Mouse (Mus musculus) heart, adult 9 months (tissue): ENCODE data around the gene Atcay.
A peak's percentile ranks its signal among the peaks of the same experiment; 100 is the strongest.
"Not testable (repeated sequence)": the region's sequence is repeated elsewhere in the genome, so short reads cannot be mapped to it uniquely, and the experiment has no call there.

ENCODE experiments used
- DNase-seq, 2 experiments: peaks; one replicate each; pipeline ENCODE4 v3.0.0; 2022; ENCODE audit warnings: low spot score in 2 of 2

Atcay gene

GRCm38 (mm10) chr10:81179451-81180342 lies 50.9 kb downstream of the Atcay start:
- DNase-seq, result no peak

- DNase-seq, result no peak
Measured at GRCm38 (mm10) chr10:81178927-81179326, 51.7 kb downstream of the Atcay start.

GRCm38 (mm10) chr10:81177958-81178712 lies 52.5 kb downstream of the Atcay start:
- DNase-seq, result no peak

DNA sequence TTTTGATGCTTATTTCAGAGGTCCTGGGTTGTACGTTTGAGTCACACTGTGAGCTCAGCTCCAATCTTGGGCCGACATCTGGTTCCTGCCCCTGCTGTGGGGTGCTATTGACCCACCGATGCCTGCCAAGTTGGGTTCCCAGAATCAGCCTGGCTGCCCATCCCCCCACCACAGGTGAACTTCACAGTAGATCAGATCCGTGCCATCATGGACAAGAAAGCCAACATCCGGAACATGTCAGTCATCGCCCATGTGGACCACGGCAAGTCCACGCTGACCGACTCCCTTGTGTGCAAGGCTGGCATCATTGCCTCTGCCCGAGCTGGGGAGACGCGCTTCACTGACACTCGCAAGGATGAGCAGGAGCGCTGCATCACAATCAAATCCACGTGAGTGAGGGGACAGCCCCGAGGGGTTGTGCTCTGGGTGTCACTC lies 53.1 kb downstream of the Atcay start:
- DNase-seq, result no peak

DNA sequence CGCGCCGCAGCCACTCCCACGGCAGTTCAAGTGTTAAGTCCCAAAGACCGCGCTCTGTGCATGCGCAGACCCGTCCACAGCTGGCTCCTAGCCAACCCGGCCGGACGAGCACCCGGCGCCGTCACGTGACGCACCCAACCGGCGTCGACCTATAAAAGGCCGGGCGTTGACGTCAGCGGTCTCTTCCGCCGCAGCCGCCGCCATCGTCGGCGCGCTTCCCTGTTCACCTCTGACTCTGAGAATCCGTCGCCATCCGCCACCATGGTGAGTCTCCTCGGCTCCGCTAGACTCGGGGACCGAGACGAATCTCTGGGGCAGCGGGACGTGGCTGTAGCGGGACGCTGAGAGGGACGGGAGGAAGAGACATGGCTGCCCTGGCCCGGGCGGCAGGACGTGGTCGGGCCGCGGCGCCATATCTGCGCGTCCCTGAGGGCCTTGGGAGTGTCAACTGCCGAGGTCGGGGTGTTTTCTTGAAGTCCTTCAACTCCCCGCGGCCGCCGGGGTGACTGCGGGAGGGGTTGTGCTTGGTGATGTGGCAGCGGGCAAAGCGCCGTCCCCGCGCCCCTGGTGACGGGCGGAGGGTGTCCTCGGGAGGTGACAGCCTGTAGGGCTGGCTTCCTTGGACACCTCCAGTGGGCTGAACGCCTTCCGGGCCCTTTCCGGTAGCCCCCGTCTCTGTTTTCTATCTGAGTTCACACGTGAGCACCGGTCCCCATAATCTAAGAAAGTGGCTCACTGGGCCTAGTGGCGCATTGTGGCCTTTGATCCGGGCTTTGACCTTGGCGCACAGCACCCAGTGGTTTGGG lies 54.0 kb downstream of the Atcay start, which contains the start of gene Eef2:
Gene Eef2, plus strand, starts transcription at position 166 of the 806 bp plus-strand sequence.
- peak; percentile 98 to 99 for DNase-seq

- DNase-seq, result no peak
Measured at GRCm38 (mm10) chr10:81175936-81176465, 54.6 kb downstream of the Atcay start.

DNA sequence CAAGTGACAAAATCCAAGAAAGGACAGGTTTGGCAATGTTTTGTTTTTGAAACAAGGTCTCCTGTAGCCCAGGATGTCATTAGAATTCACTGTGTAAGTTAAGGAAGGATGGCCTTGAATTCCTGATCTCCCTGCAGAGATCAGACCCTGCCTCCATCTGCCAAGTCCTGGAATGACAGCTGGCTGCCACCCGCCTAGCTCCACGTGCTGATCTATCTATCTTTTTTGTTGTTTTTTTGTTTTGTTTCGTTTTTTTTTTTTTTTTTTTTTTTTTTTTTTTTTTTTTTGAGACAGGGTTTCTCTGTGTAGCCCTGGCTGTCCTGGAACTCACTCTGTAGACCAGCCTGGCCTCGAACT lies 55.3 kb downstream of the Atcay start:
- not testable (repeated sequence) for DNase-seq

DNA sequence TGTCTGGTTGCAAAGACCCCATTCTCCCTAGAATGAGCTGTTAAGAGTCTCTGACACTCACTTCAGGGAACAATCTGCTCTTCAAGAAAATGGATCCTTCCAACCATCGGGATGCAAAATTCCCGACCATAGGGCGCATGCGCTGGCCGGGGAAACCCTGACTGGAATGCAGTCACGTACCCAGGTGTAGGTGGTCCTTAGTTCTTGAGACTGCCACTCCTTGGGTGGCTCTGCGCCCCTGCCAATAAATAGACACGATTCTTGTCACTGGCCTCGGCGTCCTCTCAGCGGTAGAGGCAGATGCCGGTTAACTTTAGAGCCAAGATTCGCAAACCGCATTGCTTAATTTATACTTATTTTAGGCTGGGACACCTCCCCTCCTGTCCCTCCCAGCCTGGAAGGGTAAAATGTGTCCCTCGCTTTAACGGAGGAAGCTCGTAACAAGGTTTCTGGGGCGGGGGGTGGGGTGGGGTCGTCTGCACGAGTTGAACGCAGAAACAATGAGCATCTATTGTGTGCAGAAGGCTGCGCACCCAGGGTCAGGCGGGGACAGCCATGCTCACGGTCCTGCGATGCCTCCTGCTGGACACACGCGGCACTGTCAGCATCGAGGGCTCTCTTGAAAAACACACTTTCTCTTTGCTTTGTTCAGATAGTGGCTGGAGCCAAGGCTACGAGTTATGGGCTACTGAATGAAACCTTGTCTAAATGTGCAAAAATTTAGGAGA lies 55.9 kb downstream of the Atcay start:
- peak; percentile 74 to 88 for DNase-seq

GRCm38 (mm10) chr10:81173132-81173531 lies 57.5 kb downstream of the Atcay start:
- DNase-seq, result peak in 1 of 2 experiments; percentile 68

DNA sequence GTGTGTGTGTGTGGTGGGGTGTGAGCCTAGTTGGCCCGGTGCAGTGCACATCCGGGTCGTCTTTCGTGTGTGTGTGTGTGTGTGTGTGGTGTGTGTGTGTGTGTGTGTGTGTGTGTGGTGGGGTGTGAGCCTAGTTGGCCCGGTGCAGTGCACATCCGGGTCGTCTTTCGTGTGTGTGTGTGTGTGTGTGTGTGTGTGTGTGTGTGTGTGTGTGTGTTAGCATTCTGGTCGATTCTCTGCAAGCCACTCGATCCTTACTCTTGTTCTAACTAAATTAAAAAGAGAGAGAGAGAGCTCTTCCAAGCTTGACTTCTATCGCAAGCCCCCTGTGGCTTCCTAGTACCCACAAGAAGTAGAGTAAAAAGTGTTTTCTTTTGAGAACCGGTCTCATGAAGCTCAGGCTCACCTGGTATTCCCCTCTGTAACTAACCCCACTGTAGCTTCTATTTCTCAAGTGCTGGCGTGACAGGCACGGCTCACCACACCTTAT lies 61.2 kb downstream of the Atcay start:
- DNase-seq, result not testable (repeated sequence)

DNA sequence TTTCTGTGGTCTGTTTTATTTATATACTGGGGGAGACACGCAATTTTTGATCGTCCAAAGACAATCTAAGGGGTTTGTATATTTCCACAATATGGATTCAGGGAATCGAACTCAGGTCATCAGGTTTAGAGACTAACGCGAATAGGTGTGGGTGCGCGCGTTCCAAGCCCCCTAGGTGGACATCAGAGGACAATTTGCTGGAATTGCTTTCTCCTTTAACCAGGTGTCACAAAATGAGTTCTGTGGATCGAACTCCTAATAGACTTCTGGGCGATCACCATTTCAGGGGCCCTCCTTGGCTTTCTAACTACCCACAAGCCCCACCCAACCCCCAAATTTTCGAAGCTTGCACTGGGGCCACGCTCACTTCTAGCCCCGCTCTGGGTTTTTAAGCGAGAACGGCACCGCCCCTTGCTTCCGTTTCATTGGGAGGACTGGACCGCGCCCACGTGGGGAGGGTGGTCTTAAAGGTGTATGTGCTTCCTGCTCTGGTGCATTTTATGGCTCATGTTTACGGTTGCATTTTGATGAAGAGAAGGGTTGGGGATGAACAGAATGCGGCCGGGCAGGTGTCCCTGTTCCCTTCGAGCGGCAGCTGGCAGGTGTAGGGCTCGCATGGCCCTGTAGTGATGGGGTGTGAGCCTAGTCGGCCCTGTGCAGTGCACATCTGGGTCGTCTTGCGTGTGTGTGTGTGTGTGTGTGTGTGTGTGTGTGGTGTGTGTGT lies 62.0 kb downstream of the Atcay start:
- DNase-seq, result peak; percentile 86 to 88

DNA sequence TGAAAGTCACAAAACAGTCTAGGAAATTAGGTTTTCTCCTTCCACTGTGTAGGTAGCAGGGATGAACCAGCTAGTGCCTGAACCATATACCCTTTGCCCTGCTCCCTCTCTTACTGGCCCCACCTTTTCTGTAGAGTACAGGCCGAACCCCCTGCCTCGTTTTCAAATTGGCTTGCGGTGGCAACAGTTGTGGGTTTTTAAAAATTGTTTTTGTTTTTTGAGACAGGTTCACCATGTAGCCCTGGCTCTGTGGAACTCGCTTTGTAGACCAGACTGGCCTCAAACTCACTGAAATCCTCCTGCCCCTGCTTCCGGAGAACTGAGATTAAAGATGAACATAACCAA lies 62.6 kb downstream of the Atcay start:
- DNase-seq, result no peak

GRCm38 (mm10) chr10:81167200-81168086 lies 63.2 kb downstream of the Atcay start, which contains the start of gene Pias4:
TSS of gene Pias4 (minus strand) at chr10:81167923.
- DNase-seq, result peak; percentile 100

- DNase-seq, result no peak
Measured at GRCm38 (mm10) chr10:81165118-81165517, 65.5 kb downstream of the Atcay start.

DNA sequence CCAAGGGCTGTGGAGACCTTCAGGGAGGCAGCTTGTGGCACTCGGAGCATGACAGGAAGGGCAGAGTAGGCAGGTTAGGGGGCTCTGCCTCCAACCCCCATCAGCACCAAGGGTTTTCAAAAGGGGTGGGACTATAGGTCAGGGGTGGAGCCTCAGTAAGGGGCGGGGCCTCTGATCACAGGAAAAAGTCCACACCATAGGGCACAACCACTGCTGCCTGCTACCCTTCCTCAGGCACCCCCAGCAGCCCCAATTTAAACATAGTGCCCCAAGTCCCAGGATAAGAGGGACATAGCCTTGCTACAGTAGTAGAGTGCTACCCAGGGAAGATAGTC lies 68.3 kb downstream of the Atcay start:
- DNase-seq, result no peak

GRCm38 (mm10) chr10:81161602-81162317 lies 68.9 kb downstream of the Atcay start:
- DNase-seq, result no peak

DNA sequence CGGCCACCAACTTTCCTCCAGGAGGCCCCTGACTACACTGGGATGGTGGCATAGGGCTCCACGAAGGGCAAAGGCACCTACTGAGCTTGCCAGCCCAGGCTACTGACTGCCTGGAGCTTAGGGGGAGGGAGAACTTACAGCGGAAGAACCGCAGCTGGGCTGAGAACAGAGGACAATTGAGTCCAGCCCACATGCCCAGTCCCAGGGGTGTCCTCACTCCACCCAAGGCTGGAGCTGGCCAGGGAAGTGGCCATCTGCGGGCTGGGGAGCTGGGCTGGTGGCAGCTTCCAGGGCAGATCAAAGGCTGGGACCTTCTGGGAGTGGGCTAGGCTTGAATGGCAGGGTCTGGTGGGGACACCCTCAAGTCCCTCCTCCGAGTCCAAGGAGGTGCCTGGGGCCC lies 75.9 kb downstream of the Atcay start:
- DNase-seq, result no peak
